Mouse (Mus musculus): Measurements from ENCODE around the gene Klk10. TPM values are rescaled to one million over a fixed set of nuclear protein-coding genes. Genes with fewer than 3 reads are reported as not detected.

Klk10 gene
- polyA plus RNA-seq, 1 experiment from 2014 or later = 0.25 TPM

- peaks cover 37% of the 10 kb centered on the region for H3K27me3 ChIP-seq (replicated peaks; ENCODE audit: low read depth, poor library complexity, severe bottlenecking)
- peaks cover 20% of the 10 kb centered on the region for H3K4me1 ChIP-seq
- 79% methylated on average over 7 of the region's 7 CpGs for WGBS
These were observed 19.0 kb downstream of the Klk10 start for GRCm38 (mm10) chr7:43799876-43800275.

GRCm38 (mm10) chr7:43810994-43811393, 30.2 kb downstream of the Klk10 start, which contains the start of gene Klk7:
Gene Klk7, plus strand, starts transcription at chr7:43811294.
- no peaks in the 10 kb centered on the region for H3K36me3 ChIP-seq (replicated peaks)
- no peaks in the 10 kb centered on the region for H3K4me1 ChIP-seq
- no peaks in the 10 kb centered on the region for H3K9me3 ChIP-seq
- 48% methylated on average over 5 of the region's 5 CpGs for WGBS
- H3K27ac ChIP-seq (replicated peaks) = no peak within 1 kb of the TSS
- DNase-seq (ENCODE audit: low spot score) = no peak
- no peak within 1 kb of the TSS for H3K4me3 ChIP-seq
- no peaks in the 10 kb centered on the region for H3K27me3 ChIP-seq (replicated peaks; ENCODE audit: low read depth, poor library complexity, severe bottlenecking)

More at GRCm38 (mm10) chr7:43799876-43800275, 19.0 kb downstream of the Klk10 start:
- H3K9me3 ChIP-seq = no peaks in the 10 kb centered on the region
- H3K27ac ChIP-seq (replicated peaks) = no peak overlapping the region
- DNase-seq (ENCODE audit: low spot score) = no peak
- H3K36me3 ChIP-seq (replicated peaks) = no peaks in the 10 kb centered on the region
- H3K4me3 ChIP-seq = no peak overlapping the region

- Histone ChIP-seq H3K36me3 (replicated peaks) (no peaks in the 10 kb centered on the region), H3K4me1 (no peaks in the 10 kb centered on the region), H3K27me3 (replicated peaks; ENCODE audit: low read depth, poor library complexity, severe bottlenecking) (no peaks in the 10 kb centered on the region), H3K9me3 (no peaks in the 10 kb centered on the region), H3K4me3 (no peak overlapping the region), H3K27ac (replicated peaks) (no peak overlapping the region)
- 88% methylated on average over 7 of the region's 7 CpGs for WGBS
- no peak for DNase-seq (ENCODE audit: low spot score)
These were observed 34.4 kb downstream of the Klk10 start for GRCm38 (mm10) chr7:43815211-43815610.

- Histone ChIP-seq H3K27ac (replicated peaks) (no peak overlapping the region), H3K27me3 (replicated peaks; ENCODE audit: low read depth, poor library complexity, severe bottlenecking) (no peaks in the 10 kb centered on the region), H3K4me3 (no peak overlapping the region), H3K36me3 (replicated peaks) (no peaks in the 10 kb centered on the region), H3K4me1 (no peaks in the 10 kb centered on the region), H3K9me3 (no peaks in the 10 kb centered on the region)
- no peak for DNase-seq (ENCODE audit: low spot score)
These were observed 35.9 kb downstream of the Klk10 start for GRCm38 (mm10) chr7:43816746-43817145.

- DNase-seq (ENCODE audit: low spot score) = no peak
- 90% methylated on average over 7 of the region's 7 CpGs for WGBS
- Histone ChIP-seq H3K4me3 (no peak overlapping the region), H3K4me1 (no peaks in the 10 kb centered on the region), H3K36me3 (replicated peaks) (no peaks in the 10 kb centered on the region), H3K27ac (replicated peaks) (no peak overlapping the region), H3K9me3 (no peaks in the 10 kb centered on the region), H3K27me3 (replicated peaks; ENCODE audit: low read depth, poor library complexity, severe bottlenecking) (no peaks in the 10 kb centered on the region)
These were observed 40.7 kb downstream of the Klk10 start for GRCm38 (mm10) chr7:43821581-43821980.

GRCm38 (mm10) chr7:43824199-43824598, 43.4 kb downstream of the Klk10 start, which contains the start of gene Klk6:
Gene Klk6, plus strand, starts transcription at chr7:43824499.
- no peak for DNase-seq (ENCODE audit: low spot score)
- Histone ChIP-seq H3K27ac (replicated peaks) (no peak within 1 kb of the TSS), H3K4me1 (no peaks in the 10 kb centered on the region), H3K27me3 (replicated peaks; ENCODE audit: low read depth, poor library complexity, severe bottlenecking) (no peaks in the 10 kb centered on the region), H3K4me3 (no peak within 1 kb of the TSS), H3K36me3 (replicated peaks) (no peaks in the 10 kb centered on the region), H3K9me3 (no peaks in the 10 kb centered on the region)
- WGBS = 62% methylated on average over 10 of the region's 10 CpGs

GRCm38 (mm10) chr7:43826056-43826455, 45.2 kb downstream of the Klk10 start:
- no peaks in the 10 kb centered on the region for H3K36me3 ChIP-seq (replicated peaks)
- H3K4me1 ChIP-seq = no peaks in the 10 kb centered on the region
- no peaks in the 10 kb centered on the region for H3K27me3 ChIP-seq (replicated peaks; ENCODE audit: low read depth, poor library complexity, severe bottlenecking)
- H3K27ac ChIP-seq (replicated peaks) = no peak overlapping the region
- no peak for DNase-seq (ENCODE audit: low spot score)
- no peak overlapping the region for H3K4me3 ChIP-seq
- H3K9me3 ChIP-seq = no peaks in the 10 kb centered on the region
- 89% methylated on average over 5 of the region's 5 CpGs for WGBS

- no peak for DNase-seq (ENCODE audit: low spot score)
- no peaks in the 10 kb centered on the region for H3K27me3 ChIP-seq (replicated peaks; ENCODE audit: low read depth, poor library complexity, severe bottlenecking)
- H3K4me1 ChIP-seq = no peaks in the 10 kb centered on the region
- no peaks in the 10 kb centered on the region for H3K36me3 ChIP-seq (replicated peaks)
- H3K4me3 ChIP-seq = no peak overlapping the region
- no peak overlapping the region for H3K27ac ChIP-seq (replicated peaks)
- WGBS = 86% methylated on average over 4 of the region's 4 CpGs
- H3K9me3 ChIP-seq = no peaks in the 10 kb centered on the region
These were observed 46.9 kb downstream of the Klk10 start for GRCm38 (mm10) chr7:43827706-43828105.

GRCm38 (mm10) chr7:43829006-43829405, 48.2 kb downstream of the Klk10 start:
- Histone ChIP-seq H3K4me1 (0 out of 2 replicates have a peak, but pooled peaks cover 2% of the 10 kb centered on the region), H3K4me3 (no peak overlapping the region), H3K27ac (replicated peaks) (no peak overlapping the region), H3K9me3 (no peaks in the 10 kb centered on the region), H3K36me3 (replicated peaks) (no peaks in the 10 kb centered on the region), H3K27me3 (replicated peaks; ENCODE audit: low read depth, poor library complexity, severe bottlenecking) (no peaks in the 10 kb centered on the region)
- WGBS = 88% methylated on average over 8 of the region's 8 CpGs
- no peak for DNase-seq (ENCODE audit: low spot score)

Other genes with a start within 250 kb of the Klk10 start
- 0.39 and 0.51 TPM in 2 replicates for gene Cd33, start 236.6 kb upstream of the Klk10 start, polyA plus RNA-seq (2016; fragmentation: Nextera tagmentation; extraction: Ambion mirVana)
- 5.4 and 6.2 TPM in 2 replicates for gene Zfp658, start 218.8 kb upstream of the Klk10 start, polyA plus RNA-seq (2016; fragmentation: Nextera tagmentation; extraction: Ambion mirVana)
- gene Zfp719, start 201.4 kb upstream of the Klk10 start, polyA plus RNA-seq (2016; fragmentation: Nextera tagmentation; extraction: Ambion mirVana) = 15.0 and 15.6 TPM in 2 replicates
- 1.1 and 1.4 TPM in 2 replicates for gene Zfp819, start 173.9 kb upstream of the Klk10 start, polyA plus RNA-seq (2016; fragmentation: Nextera tagmentation; extraction: Ambion mirVana)
- gene Ceacam18, start 146.3 kb upstream of the Klk10 start, polyA plus RNA-seq (2016; fragmentation: Nextera tagmentation; extraction: Ambion mirVana) = not detected in 2 replicates
- gene Siglece, start 120.9 kb upstream of the Klk10 start, polyA plus RNA-seq (2016; fragmentation: Nextera tagmentation; extraction: Ambion mirVana) = 0.25 and 0.52 TPM in 2 replicates
- gene Ctu1, start 109.0 kb upstream of the Klk10 start, polyA plus RNA-seq (2016; fragmentation: Nextera tagmentation; extraction: Ambion mirVana) = 18.1 and 18.7 TPM in 2 replicates
- gene Klk14, start 90.6 kb upstream of the Klk10 start, polyA plus RNA-seq (2016; fragmentation: Nextera tagmentation; extraction: Ambion mirVana) = not detected in 2 replicates
- gene Klk13, start 68.5 kb upstream of the Klk10 start, polyA plus RNA-seq (2016; fragmentation: Nextera tagmentation; extraction: Ambion mirVana) = 0.24 and 0.56 TPM in 2 replicates
- gene Klk12, start 12.1 kb upstream of the Klk10 start, polyA plus RNA-seq (2016; fragmentation: Nextera tagmentation; extraction: Ambion mirVana) = not detected in 2 replicates
- 0.11 TPM in 1 of 2 replicates, not detected in the other for gene Klk11, start 6.4 kb upstream of the Klk10 start, polyA plus RNA-seq (2016; fragmentation: Nextera tagmentation; extraction: Ambion mirVana)
- 0.10 and 0.16 TPM in 2 replicates for gene Klk9, start 10.9 kb downstream of the Klk10 start, polyA plus RNA-seq (2016; fragmentation: Nextera tagmentation; extraction: Ambion mirVana)
- 17.5 and 17.9 TPM in 2 replicates for gene Klk8, start 16.5 kb downstream of the Klk10 start, polyA plus RNA-seq (2016; fragmentation: Nextera tagmentation; extraction: Ambion mirVana)
- not detected in 2 replicates for gene Klk7, start 30.3 kb downstream of the Klk10 start, polyA plus RNA-seq (2016; fragmentation: Nextera tagmentation; extraction: Ambion mirVana)
- gene Klk6, start 43.5 kb downstream of the Klk10 start, polyA plus RNA-seq (2016; fragmentation: Nextera tagmentation; extraction: Ambion mirVana) = not detected in 2 replicates
- not detected in 2 replicates for gene Klk5, start 60.9 kb downstream of the Klk10 start, polyA plus RNA-seq (2016; fragmentation: Nextera tagmentation; extraction: Ambion mirVana)
- not detected in 2 replicates for gene Klk4, start 100.1 kb downstream of the Klk10 start, polyA plus RNA-seq (2016; fragmentation: Nextera tagmentation; extraction: Ambion mirVana)
- not detected in 2 replicates for gene Klk15, start 152.7 kb downstream of the Klk10 start, polyA plus RNA-seq (2016; fragmentation: Nextera tagmentation; extraction: Ambion mirVana)
- not detected in 2 replicates for gene Klk1b8, start 169.6 kb downstream of the Klk10 start, polyA plus RNA-seq (2016; fragmentation: Nextera tagmentation; extraction: Ambion mirVana)
- gene Klk1b1, start 185.7 kb downstream of the Klk10 start, polyA plus RNA-seq (2016; fragmentation: Nextera tagmentation; extraction: Ambion mirVana) = not detected in 2 replicates
- gene Klk1b9, start 195.0 kb downstream of the Klk10 start, polyA plus RNA-seq (2016; fragmentation: Nextera tagmentation; extraction: Ambion mirVana) = not detected in 2 replicates
- gene Klk1b11, start 214.8 kb downstream of the Klk10 start, polyA plus RNA-seq (2016; fragmentation: Nextera tagmentation; extraction: Ambion mirVana) = not detected in 2 replicates
- gene Klk1b26, start 231.1 kb downstream of the Klk10 start, polyA plus RNA-seq (2016; fragmentation: Nextera tagmentation; extraction: Ambion mirVana) = not detected in 2 replicates